Mouse (Mus musculus): ENCODE results near the gene Dnm1.
A peak's percentile ranks its signal among the peaks of the same experiment; 100 is the strongest.

Gene Dnm1

DNA sequence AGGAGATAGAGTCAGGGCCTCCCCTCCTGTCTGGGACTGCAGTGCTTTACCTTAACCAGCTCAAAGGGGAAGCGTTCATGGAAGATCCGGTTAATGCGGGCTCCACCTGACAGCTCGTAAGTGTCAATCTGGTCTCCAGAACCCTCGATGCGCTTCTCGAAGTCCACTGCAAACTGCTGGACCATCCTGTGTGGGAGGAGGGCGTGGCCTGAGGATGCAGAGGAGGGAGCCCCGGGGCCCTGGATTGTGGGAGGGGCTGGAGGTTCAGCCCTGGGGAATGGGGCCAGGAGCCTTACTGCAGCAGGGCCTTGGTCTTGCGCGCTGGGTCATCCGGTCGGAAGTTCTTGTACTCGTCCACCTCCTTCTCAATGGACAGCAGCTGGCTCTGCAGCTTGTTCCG, 17.2 kb downstream of the Dnm1 start:
- peak in 1 of 2 experiments; percentile 35 for DNase-seq

DNA sequence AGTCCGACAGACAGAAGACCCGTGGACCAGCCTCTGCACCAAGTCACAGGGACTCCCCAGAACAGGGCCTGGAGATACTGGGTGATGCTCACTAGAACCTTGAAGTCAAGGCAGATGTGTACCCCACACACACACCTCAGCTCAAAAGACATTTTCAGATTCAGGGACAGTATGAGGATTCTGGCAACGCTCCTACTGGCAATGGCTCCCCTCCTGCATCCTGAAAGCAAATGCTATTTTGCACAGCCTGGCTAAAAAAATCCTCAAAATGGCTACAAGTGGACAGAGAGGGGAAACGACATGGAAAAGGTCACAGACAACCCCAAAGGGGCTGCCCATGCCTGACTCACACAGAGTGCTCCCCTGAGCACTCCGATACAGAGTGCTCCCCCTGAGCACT, 21.0 kb downstream of the Dnm1 start:
- DNase-seq, result no peak

DNA sequence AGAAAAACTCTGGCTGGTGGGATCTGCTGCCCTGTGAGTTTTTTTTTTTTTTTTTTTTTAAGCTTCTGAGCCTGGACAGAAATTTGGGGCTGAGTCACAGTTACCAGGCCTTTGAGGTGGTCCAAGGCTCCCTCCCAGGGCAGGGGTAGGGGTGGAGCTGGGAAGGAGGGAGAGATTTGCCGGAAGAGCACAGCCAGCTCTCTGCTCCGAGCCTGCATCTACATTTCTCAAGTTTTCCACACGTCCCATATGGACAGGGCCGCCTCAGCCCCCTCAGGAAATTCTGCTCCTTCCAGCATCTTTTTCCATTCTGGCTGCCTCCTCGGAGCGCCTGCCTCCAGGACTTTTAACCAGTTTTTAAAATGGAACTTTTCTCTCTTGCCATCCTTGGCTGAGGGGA, 23.6 kb downstream of the Dnm1 start:
- DNase-seq, result no peak

DNA sequence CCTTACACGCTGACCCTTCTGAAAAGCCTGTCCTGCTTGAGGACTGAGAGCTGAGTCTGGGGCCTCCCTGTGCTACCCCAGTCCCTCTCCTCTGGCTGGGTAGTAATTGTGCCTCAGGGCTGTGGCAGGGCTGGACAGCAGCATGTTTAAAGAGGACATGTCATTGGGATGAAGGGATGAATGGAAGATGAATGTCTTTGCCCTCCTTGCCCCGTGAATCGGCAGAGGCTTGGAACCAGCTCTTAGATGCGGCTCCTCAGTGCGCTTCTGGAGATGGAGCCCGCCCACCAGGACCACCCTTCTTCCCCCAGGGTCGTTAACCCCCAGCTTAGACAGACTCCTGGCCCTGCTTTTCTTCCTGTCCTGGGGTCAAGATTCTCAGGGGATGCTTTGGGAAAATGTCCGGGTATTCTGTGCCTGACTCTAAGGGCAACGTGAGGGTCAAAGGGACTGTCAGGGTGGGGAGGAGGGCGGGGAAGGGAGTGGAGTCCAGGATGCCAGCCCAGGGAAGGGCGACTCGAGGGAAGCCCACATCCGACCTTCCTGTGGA, 24.2 kb downstream of the Dnm1 start:
- DNase-seq, result no peak

DNA sequence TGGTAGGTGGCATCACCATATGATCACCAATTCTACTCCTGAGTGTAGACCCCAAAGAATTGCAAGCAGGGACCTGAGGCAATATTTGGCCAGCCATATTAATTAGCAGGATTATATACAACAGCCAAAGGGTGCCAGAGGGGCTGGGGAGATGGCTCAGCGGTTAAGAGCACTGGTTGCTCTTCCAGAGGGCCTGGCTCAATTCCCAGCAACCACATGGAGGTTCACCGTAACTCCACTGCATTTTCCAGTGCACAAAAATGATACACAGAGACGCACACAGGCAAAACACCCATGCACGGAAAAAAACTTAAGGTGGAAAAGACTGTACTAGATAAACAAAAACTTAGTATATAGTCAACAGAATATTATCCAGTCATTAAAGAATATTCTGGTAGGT, 25.9 kb downstream of the Dnm1 start:
- no peak for DNase-seq

DNA sequence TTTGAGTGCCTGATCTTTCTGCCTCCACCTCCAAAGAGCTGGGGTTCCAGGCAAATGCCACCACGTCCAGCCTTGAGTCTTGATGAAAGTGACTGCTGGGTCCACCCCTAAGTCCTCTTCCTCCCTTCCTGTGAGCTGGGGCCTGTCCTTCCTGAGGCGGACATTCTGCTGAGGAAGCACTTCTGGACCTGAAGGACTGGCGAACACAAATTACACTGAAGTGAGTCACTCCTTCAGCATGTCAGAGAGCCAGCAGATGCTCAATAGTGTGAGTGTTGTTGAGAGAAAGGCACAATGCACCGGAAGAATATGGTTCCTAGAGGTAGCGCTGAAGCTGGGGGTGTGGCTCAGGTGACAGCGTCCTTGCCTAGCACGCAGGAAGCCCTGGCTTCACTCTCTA, 27.8 kb downstream of the Dnm1 start:
- DNase-seq, result no peak

DNA sequence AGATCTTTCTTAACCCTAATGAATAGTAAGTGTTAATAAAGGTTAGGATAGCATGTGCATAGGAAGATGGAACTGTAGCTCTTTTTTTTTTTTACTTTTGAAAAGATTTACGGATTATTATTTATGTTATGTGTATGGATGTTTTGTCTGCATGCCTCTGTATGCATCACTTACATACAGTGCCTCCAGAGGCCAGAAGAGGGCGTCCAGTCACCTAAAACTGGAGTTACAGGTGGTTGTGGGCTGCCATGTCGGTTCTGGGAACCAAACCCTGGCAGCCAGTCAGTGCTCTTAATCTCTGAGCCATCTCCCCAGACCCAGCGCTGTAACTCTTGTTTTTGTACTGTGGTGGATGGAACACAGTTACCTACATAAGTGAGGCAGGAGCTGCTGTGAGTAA, 28.8 kb downstream of the Dnm1 start:
- no peak for DNase-seq

DNA sequence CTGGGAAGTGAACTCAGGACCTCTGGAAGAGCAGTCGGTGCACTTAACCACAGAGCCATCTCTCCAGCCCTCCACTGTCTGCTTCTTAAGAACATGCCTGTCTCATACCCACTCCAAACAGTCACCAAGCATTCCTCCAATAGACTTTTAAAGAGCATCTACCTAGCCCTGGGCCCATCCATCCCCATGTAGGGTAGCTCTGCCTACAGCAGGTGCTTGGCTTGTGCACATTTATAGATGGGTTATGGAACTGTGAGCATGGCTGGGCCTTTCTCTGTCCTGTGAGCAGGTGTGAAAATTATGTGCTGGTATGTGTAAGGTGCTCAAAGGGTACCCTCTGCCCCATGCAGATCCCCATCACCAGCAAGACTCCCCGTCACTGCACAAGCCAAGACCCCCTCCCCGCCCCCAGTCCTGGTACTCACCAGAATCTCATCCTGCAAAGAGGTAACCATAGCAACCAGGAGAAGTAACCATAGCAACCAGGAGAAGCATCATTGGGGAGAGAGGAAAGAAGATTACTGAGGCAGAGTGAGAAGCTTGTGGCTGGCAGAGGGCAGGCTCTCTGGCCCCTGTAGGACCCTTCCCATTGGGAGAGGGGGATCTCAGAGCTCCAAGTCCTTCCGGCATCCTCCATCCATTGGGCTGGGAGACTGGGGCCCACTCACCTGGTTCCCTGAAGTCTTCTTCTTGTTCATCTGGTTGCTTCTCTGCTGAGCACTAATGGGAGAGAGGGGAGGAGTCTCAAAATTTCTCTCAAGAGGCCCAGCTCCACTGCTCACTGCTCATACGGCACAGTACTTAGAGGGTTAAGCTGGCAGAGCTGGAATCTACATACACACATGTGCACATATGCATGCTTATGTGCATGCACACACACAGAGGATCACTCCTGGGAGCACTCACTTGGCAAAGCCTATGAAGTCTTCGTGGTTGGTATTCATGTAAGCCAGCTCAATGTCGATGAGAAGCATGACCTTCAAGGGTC, 30.1 kb downstream of the Dnm1 start:
- no peak for DNase-seq

DNA sequence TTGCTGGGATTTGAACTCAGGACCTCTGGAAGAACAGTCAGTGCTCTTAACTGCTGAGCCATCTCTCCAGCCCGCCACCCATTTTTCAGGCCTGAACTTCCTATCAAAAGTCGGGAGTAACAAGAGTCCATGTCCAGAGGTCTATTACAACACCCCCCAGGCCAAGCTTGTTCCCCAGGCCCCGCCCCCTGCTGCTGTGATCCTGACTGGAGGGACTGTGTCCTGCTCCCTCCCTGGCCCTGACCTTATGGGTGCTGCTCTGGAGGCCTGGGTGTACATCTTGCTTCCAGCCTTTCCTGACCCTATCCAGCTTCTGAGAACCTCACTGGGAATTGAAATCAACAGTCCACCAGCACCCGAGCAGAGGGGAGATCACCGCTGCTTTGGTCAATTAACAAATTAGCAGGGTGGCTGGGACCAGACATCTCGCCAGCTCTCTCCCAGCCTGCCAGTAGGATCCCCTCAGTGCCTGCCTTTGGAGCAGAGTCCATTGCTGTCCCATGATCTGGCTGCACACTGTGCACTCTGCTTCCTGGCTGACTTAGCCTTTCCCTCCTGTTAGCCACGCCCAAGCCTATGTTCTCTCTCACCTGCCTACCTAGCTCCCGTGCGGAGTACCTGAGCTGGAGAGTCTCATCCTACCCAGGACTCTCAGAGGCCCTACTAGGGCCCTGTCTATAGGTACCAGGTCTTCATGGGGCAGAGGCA, 31.4 kb downstream of the Dnm1 start:
- DNase-seq, result no peak

DNA sequence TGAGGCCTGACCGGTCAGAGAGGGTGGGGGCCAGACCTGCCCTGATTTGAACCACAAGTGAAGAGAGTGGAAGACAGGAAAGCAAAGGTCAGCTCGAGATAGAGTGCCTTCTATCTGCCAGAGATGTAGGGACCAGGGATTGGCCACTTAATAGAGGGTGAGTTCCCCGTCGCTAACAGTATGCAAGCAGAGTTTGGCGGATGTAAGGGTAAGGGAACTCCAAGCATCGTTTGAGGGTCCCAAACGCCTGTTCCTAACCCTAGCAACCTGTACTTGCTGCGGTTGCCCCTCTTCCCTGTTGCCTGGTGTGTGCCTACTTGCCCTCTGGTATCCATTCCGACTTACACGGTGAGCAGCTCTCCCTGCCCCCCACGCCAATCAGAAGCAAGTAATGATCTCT, 32.4 kb downstream of the Dnm1 start:
- DNase-seq, result no peak

DNA sequence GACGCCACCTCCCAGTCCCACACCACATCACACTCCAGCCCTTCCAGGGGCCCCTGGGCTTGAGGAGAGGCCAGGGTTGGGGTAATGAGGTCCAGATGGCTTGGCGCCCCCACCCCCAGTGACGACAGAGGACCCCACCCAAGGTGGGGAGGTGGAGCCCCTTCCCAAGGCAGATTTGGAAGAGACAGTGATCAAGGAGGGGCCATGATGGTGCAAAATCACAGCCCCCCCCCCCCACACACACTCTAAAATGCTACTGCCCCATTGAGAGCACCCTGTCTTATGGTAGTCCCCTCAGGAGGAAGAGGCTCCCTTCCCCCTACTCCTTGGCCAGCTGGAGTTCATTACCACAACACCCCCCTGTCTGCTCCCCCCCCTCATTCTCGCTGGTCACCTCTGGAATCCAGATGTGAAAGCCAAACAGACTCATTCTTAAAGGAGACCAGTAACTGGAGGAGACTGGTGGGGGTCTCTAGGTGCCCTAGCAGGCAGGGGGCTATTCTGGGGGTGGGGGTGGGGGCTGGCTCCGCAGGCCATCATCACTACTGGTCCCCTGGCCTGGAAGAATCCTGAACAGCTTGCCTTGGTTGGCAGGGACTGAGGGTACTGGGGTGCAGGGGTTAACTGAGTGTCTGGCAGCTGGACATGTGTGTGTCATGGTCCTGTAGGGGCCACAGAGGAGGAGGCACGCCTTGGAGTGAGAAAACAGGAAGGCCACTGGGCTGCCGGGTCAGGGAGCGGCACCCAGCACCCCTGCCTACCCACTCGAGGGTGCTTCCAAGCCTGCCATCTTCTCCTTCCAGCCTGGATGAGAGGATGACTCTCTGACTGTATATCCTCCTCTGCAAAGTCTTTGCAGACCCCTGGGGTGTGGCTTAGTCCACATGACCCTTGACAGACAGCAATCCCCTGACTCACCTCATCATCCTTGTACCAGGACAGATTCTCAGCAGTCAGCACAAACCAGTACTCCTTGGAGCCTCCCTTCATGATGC, 33.3 kb downstream of the Dnm1 start:
- DNase-seq, result no peak

DNA sequence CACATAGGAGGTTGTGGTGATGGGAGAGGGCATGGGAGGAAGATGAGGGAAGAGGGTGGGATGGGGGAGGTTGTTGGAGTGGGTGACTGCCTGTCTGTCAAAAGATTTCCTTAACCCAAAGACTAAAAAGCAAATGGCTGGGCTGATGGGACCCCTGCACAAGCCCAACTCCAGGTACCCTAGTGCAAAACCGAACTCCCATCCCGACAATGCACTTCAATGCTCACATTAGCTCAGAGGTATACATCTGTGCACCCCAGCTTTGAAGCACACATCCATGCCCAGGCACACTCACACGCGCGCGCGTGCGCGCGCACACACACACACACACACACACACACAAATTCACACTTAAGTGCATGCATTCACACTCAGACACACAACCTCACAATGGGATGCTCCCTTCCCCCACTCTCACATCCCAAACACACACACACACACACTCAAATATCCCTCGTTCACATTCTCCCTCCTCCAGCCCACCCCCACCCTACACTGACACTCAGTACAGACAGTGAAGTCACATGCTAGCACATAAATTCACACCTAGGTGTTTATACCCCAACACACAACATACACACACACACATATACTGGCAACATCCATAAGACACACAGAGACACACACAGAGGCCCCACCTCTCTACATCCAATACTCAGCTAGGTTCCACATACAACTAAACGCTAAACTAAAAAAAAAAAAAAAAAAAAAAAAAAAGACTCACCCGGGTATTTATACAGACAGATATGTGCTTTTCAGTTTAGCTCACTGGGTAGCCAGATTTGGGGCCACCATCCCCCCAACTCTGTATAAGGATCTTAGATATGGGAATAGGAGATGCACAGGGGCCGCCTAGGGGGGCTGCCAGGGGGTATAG, 34.2 kb downstream of the Dnm1 start:
- DNase-seq, result no peak

DNA sequence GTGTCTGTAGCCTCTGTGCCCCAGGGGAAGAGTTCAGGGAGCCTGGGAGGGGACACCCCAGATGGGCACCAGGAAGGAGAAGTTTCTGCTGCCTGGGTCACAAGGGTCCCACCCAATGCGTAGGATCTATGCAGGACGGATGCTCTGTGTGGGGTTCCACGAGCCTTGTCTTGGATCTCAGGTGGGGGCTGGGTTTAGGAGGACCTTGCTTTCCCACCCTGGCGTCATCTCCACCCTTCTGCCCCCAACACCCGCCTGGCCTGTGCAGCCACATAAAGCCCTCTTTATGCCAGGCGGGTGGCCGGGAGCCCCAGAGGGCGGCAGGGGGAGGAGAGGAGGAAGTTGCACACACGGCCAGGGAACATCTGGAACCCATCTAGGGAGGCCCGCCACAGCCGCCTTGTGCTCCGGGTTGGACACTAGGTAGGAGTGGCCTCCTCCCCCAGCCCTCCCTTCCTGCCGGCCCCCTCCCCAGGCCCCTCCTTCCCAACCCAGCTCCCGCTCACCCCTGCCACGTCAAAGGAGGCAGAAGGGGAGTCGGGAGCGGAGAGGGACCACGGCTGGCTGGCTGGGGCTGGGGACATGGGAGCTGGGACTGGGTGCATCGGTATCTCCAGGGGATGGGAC, 35.2 kb downstream of the Dnm1 start:
- DNase-seq, result peak in 1 of 2 experiments; percentile 31

DNA sequence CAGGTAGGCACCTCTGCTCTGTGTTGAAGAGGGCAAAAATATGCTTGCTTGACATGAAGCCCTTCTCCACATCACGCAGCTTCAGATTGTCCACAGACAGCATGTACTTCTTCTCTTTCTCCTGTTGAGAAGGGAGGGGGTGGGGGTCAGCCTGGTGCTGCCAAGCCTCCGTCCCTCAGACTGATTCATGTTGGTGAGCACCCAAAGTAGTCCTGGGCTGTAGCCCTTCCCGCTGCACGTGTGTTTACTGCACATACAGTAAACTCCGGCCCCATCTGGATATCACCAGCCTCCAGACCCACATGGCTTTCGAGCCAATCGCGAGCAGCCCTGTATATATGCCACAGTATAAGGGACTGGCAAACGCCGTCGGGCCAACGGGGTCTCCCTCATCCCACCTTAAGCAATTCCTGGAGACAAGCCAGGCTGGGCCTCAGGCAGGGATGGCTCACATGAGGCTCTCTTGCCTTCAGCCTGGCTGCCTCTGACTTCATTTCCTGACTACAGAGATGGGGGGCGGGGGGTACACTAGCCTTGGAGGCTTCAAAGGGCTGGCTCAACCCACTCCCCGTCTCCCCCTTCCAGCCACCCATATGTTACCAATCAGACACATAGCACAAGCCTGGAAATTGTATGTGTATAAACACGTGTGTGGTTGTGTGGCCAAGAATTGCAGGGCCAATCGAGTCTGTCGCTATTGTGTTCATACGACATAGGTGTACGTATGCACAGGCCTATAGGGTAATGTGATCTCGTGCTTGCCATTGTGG, 36.1 kb downstream of the Dnm1 start:
- DNase-seq, result peak in 1 of 2 experiments; percentile 40

DNA sequence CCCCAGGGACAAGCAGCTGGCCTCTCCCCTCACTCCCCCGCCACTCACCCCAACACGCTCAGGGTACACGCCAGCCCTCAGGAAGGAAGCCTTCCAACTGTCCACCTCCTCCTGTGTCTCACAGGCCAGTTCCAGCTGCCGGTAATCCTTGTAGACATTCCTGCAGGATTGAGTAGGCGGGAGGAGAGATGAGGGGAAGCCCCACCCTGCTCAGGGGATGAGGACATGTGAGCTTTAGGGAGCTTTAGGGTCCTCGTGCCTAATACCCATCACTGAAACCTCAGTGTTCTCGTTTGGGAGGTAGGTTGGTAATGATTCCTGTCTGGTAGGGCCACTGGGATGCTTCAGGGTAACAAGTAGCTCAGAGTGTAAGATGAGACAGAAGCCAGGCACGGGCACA, 37.4 kb downstream of the Dnm1 start:
- peak in 1 of 2 experiments; percentile 19 for DNase-seq

DNA sequence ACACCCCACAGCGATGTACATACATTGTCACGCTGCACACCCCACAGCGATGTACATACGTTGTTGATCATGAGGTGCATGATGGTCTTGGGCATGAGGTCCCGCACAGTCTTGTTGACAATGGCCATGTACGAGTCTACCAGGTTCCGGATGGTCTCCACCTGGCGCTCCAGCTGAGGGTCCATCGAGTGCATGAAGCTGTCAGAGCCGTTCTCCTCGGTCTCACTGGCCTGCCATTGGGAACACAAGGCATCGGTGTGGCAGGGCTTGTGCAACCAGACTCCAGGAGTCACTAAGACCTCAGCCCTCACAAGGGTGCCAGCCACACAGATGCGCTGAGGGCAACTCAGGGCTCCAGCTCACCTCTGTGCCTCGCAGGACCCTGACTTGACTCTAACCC, 38.3 kb downstream of the Dnm1 start:
- DNase-seq, result peak; percentile 20 to 23

DNA sequence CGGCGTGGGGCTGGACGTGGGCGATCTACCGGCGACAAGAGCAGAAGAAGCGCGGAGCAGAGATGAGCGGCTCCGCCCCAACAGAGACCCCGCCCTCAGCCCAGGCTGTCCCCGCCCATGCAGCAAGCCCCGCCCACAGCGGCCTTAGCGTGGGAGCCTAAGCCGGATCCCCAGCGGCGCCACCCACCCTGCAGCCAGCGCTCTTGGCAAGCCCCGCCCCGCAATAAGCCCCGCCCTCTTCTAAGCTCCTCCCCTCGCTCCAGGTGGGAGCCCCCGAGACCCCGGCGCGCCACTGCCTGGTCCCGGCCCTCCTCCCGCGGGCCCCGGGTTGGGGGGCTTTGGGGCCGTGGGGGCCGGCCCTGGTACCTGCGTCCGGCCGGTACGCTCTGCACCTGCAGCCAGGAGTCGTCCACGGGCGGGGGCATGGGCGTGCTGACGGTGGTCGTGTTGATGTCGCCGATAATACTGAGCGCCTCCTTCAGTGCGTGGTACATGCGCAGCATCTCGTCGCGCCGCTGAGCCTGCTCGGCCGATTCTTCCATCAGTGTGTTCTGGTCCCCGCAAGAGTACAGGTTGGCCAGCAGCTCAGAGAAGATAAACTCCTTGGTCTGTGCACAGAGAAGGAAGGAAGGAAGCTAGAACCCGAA, 40.7 kb downstream of the Dnm1 start:
- DNase-seq, result peak; percentile 58 to 79

DNA sequence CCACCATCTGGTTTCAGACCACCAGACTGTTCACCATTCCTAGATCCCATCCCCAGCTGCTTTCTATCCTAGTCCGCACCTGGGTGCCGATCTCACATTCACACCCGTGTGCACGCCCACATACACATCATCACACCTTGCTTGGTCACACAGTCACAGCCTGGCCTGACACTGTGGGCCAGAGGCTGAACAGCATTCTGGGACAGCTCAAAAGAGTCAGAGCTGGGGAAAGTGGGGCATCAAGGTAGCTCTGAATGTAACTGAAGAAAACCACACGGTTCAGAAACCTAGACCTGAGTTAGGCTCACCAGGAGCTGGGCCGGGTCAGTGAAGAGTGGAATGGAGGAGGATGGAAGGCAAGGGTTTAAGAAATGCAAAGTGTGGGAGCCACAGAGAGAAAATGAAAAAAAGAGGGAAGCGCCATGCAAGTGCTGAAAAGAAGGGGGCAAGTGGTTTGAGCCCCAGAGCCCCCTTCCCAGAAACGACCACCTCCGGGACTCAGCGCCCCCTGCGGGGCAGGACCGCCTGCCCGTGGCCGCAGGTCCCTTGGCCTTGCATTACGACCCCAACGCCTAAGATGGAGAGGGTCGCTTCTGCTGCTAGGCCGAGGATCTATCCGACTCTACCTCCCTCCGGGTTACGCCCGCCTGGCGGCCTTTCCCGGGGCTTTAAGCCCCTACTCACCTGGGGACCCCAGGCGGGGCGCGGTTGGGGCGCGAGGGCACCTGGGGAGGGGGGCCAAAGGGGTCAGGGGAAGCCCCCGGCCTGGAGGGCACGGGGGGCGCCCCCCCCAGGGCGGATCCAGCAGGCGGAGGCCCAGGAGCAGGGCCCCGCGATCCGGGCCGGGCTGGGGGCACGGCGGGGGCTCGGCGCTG, 41.5 kb downstream of the Dnm1 start:
- peak; percentile 25 to 45 for DNase-seq
